Mouse (Mus musculus) MEL (cell line): Measurements from ENCODE around the gene Ager. TPM values are rescaled to one million over a fixed set of nuclear protein-coding genes. Genes with fewer than 3 reads are reported as not detected.

Experiments used
- DNase-seq: peaks from one replicate; pipeline ENCODE4 v3.0.0; 2011; ENCODE audit warnings: low read depth, low spot score
- H3K27ac ChIP-seq: 2 replicates; pipeline ENCODE4 v1.5.1; 2012; ENCODE audit warnings: low read depth, mild to moderate bottlenecking, control low read depth, low read length, moderate library complexity; ENCODE audit not compliant: control insufficient read depth
- H3K27me3 ChIP-seq, 2 experiments: fragments of 150-350 bp in 1 of 2; sonication (generic) in 1 of 2; 2 replicates each; pipeline ENCODE4 v1.6.1; 2012; ENCODE audit warnings: low read length in 2 of 2, mild to moderate bottlenecking in 2 of 2, improper control_type of control experiment in 1 of 2, moderate library complexity in 1 of 2; ENCODE audit not compliant: insufficient read depth in 2 of 2, control insufficient read depth in 1 of 2
- H3K36me3 ChIP-seq, 2 experiments: 2 replicates each; pipeline ENCODE4 v1.6.1; 2012 to 2014; ENCODE audit warnings: low read length in 2 of 2, improper control_type of control experiment in 1 of 2, inconsistent platforms in 1 of 2, mild to moderate bottlenecking in 1 of 2; ENCODE audit not compliant: insufficient read depth in 2 of 2, control insufficient read depth in 1 of 2
- H3K4me1 ChIP-seq, 2 experiments: fragments of 150-350 bp in 1 of 2; sonication (generic) in 1 of 2; 2 replicates each; pipeline ENCODE4 v1.6.1; 2012; ENCODE audit warnings: low read length in 2 of 2, improper control_type of control experiment in 1 of 2, mild to moderate bottlenecking in 1 of 2; ENCODE audit not compliant: insufficient read depth in 2 of 2, control insufficient read depth in 1 of 2
- H3K4me3 ChIP-seq, 2 experiments: fragments of 150-350 bp in 1 of 2; sonication (generic) in 1 of 2; 2 replicates each; pipeline ENCODE4 v1.5.1; 2012; ENCODE audit warnings: low read depth in 2 of 2, low read length in 2 of 2, mild to moderate bottlenecking in 2 of 2, moderate library complexity in 2 of 2, control low read depth in 1 of 2, improper control_type of control experiment in 1 of 2; ENCODE audit not compliant: control insufficient read depth in 1 of 2, insufficient read depth in 1 of 2
- H3K79me2 ChIP-seq: 2 replicates; pipeline ENCODE4 v1.6.1; 2012; ENCODE audit warnings: mild to moderate bottlenecking, low read length, moderate library complexity; ENCODE audit not compliant: control insufficient read depth, poor library complexity, insufficient read depth
- H3K9ac ChIP-seq: 2 replicates; pipeline ENCODE4 v1.6.1; 2012; ENCODE audit warnings: low read depth, mild to moderate bottlenecking, control low read depth, low read length, moderate library complexity; ENCODE audit not compliant: control insufficient read depth, poor library complexity, severe bottlenecking
- H3K9me3 ChIP-seq: fragments of 150-350 bp; sonication (generic); replicated peaks from 2 replicates; pipeline ENCODE4 v1.6.1; 2012; ENCODE audit warnings: mild to moderate bottlenecking, low read length, improper control_type of control experiment, moderate library complexity; ENCODE audit not compliant: insufficient read depth
- BHLHE40 ChIP-seq: IDR thresholded peaks from 2 replicates; pipeline ENCODE4 v1.6.1; 2012; ENCODE audit warnings: low read depth, mild to moderate bottlenecking, inconsistent platforms, low read length, improper control_type of control experiment, borderline replicate concordance
- CHD2 ChIP-seq: IDR thresholded peaks from 2 replicates; pipeline ENCODE4 v1.6.1; 2011; ENCODE audit warnings: low read length, improper control_type of control experiment
- ELF1 ChIP-seq: IDR thresholded peaks from 2 replicates; pipeline ENCODE4 v1.6.1; 2014; ENCODE audit warnings: low read depth, mild to moderate bottlenecking, inconsistent platforms, low read length, improper control_type of control experiment, moderate library complexity
- EP300 ChIP-seq, 2 experiments: IDR thresholded peaks; 2 replicates each; pipeline ENCODE4 v1.6.1; 2011; ENCODE audit warnings: improper control_type of control experiment in 2 of 2, low read length in 2 of 2, low read depth in 1 of 2, mild to moderate bottlenecking in 1 of 2
- GATA1 ChIP-seq: IDR thresholded peaks from 2 replicates; pipeline ENCODE4 v1.6.1; 2011; ENCODE audit warnings: low read depth, low read length, improper control_type of control experiment
- HCFC1 ChIP-seq: IDR thresholded peaks from 2 replicates; pipeline ENCODE4 v1.6.1; 2012; ENCODE audit warnings: low read depth, mild to moderate bottlenecking, inconsistent platforms, low read length, improper control_type of control experiment, moderate library complexity
- JUND ChIP-seq: IDR thresholded peaks from 2 replicates; pipeline ENCODE4 v1.6.1; 2011; ENCODE audit warnings: low read depth, mild to moderate bottlenecking, improper control_type of control experiment, low read length
- KAT2A ChIP-seq: conservative IDR thresholded peaks from 2 replicates; pipeline ENCODE4 v1.6.1; 2012; ENCODE audit warnings: low read depth, low read length, improper control_type of control experiment, inconsistent platforms
- MAFK ChIP-seq: IDR thresholded peaks from 2 replicates; pipeline ENCODE4 v1.6.1; 2011; ENCODE audit warnings: low read depth, mild to moderate bottlenecking, low read length, improper control_type of control experiment, borderline replicate concordance
- MAZ ChIP-seq: IDR thresholded peaks from 2 replicates; pipeline ENCODE4 v1.6.1; 2012; ENCODE audit warnings: low read depth, mild to moderate bottlenecking, inconsistent platforms, low read length, improper control_type of control experiment
- MEF2A ChIP-seq: IDR thresholded peaks from 2 replicates; pipeline ENCODE4 v1.6.1; 2014; ENCODE audit warnings: low read depth, mild to moderate bottlenecking, inconsistent platforms, low read length, improper control_type of control experiment; ENCODE audit not compliant: poor library complexity, insufficient replicate concordance, severe bottlenecking; ENCODE audit errors: extremely low read depth
- MXI1 ChIP-seq: IDR thresholded peaks from 2 replicates; pipeline ENCODE4 v1.6.1; 2011; ENCODE audit warnings: mild to moderate bottlenecking, low read depth, low read length, improper control_type of control experiment
- NRF1 ChIP-seq: IDR thresholded peaks from 2 replicates; pipeline ENCODE4 v1.6.1; 2014; ENCODE audit warnings: low read depth, mild to moderate bottlenecking, inconsistent platforms, low read length, improper control_type of control experiment, moderate library complexity; ENCODE audit not compliant: poor library complexity, insufficient read depth, severe bottlenecking
- POLR2A ChIP-seq, 2 experiments: IDR thresholded peaks; 2 replicates each; pipeline ENCODE4 v1.6.1; 2011 to 2012; ENCODE audit warnings: low read length in 2 of 2, mild to moderate bottlenecking in 2 of 2, control low read depth in 1 of 2, improper control_type of control experiment in 1 of 2, low read depth in 1 of 2, moderate library complexity in 1 of 2; ENCODE audit not compliant: control insufficient read depth in 1 of 2, insufficient read depth in 1 of 2, poor library complexity in 1 of 2
- POLR2AphosphoS5 ChIP-seq: IDR thresholded peaks from 2 replicates; pipeline ENCODE4 v1.6.1; 2012; ENCODE audit warnings: low read depth, borderline replicate concordance, mild to moderate bottlenecking, inconsistent platforms, low read length, moderate library complexity, mixed read lengths
- RCOR1 ChIP-seq: IDR thresholded peaks from 2 replicates; pipeline ENCODE4 v1.6.1; 2012; ENCODE audit warnings: low read depth, mild to moderate bottlenecking, inconsistent platforms, low read length, improper control_type of control experiment
- SIN3A ChIP-seq: IDR thresholded peaks from 2 replicates; pipeline ENCODE4 v1.6.1; 2012; ENCODE audit warnings: low read length, improper control_type of control experiment, inconsistent platforms
- TAL1 ChIP-seq: IDR thresholded peaks from 2 replicates; pipeline ENCODE4 v1.6.1; 2012; ENCODE audit warnings: mild to moderate bottlenecking, inconsistent platforms, low read length, moderate library complexity, mixed read lengths
- TBP ChIP-seq: IDR thresholded peaks from 2 replicates; pipeline ENCODE4 v1.8.0; 2011; ENCODE audit warnings: low read depth, low read length, improper control_type of control experiment
- TCF12 ChIP-seq: IDR thresholded peaks from 2 replicates; pipeline ENCODE4 v1.6.1; 2014; ENCODE audit warnings: low read depth, mild to moderate bottlenecking, inconsistent platforms, low read length, improper control_type of control experiment, moderate library complexity
- UBTF ChIP-seq: IDR thresholded peaks from 2 replicates; pipeline ENCODE4 v1.6.1; 2012; ENCODE audit warnings: low read depth, mild to moderate bottlenecking, inconsistent platforms, low read length, improper control_type of control experiment, moderate library complexity, borderline replicate concordance; ENCODE audit not compliant: insufficient read depth
- USF1 ChIP-seq: IDR thresholded peaks from 2 replicates; pipeline ENCODE4 v1.6.1; 2014; ENCODE audit warnings: low read depth, mild to moderate bottlenecking, inconsistent platforms, low read length, improper control_type of control experiment, moderate library complexity
- USF2 ChIP-seq, 2 experiments: IDR thresholded peaks; 2 replicates each; pipeline ENCODE4 v1.6.1; 2011 to 2012; ENCODE audit warnings: improper control_type of control experiment in 2 of 2, low read length in 2 of 2, borderline replicate concordance in 1 of 2, inconsistent platforms in 1 of 2, low read depth in 1 of 2, mild to moderate bottlenecking in 1 of 2; ENCODE audit not compliant: insufficient read depth in 1 of 2
- ZC3H11A ChIP-seq: IDR thresholded peaks from 2 replicates; pipeline ENCODE4 v1.6.1; 2012; ENCODE audit warnings: low read depth, mild to moderate bottlenecking, inconsistent platforms, low read length, improper control_type of control experiment
- ZKSCAN1 ChIP-seq: IDR thresholded peaks from 2 replicates; pipeline ENCODE4 v1.6.1; 2012; ENCODE audit warnings: low read depth, mild to moderate bottlenecking, inconsistent platforms, low read length, improper control_type of control experiment, moderate library complexity
- ZMIZ1 ChIP-seq: IDR thresholded peaks from 2 replicates; pipeline ENCODE4 v1.6.1; 2012; ENCODE audit warnings: low read depth, mild to moderate bottlenecking, inconsistent platforms, low read length, improper control_type of control experiment, moderate library complexity
- ZNF384 ChIP-seq: IDR thresholded peaks from 2 replicates; pipeline ENCODE4 v1.6.1; 2012; ENCODE audit warnings: low read depth, mild to moderate bottlenecking, inconsistent platforms, low read length, improper control_type of control experiment
- polyA plus RNA-seq, 2 experiments: library from polyadenylated mRNA; stranded (reverse) in 1 of 2; unstranded in 1 of 2; fragments of >175 nt in 1 of 2; fragments of >200 nt in 1 of 2; gene quantifications; 2 replicates each; pipeline versions ENCODE4 v1.2.1 to v1.2.4; 2012; ENCODE audit warnings: low replicate concordance in 2 of 2, low read depth in 1 of 2; ENCODE audit not compliant: insufficient read length in 2 of 2, insufficient read depth in 1 of 2, missing spikeins in 1 of 2
- total RNA-seq: library from RNA; depleted of rRNA; stranded (reverse); fragments of 300-350 nt; gene quantifications from 2 replicates; pipeline ENCODE4 v1.2.3, GENCODE M21; 2012

Ager gene
- total and polyA plus RNA-seq, 3 experiments: 0.27 to 3.7 TPM; not detected in 1

DNA sequence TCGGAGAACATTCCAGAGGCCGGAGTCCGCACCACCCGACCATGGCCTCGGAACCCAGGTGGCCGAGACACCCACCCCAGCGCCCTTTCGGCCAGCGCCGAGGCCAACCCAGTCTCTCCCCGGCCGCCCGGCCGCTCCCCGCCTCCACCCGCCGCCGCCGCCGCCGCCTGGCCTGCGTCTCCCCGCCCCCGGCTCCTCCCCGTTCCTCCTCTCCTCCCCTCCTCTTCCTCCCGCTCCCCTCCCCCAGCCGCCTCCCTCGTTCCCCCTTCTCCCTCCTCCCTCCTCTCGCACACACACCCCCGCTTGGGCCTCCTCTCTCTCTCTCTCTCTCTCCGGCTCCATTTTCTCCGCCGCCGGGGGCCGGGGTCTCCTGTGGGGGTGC, 5.7 kb upstream of the Ager start (continued):
- TF ChIP-seq HCFC1 (peak; percentile 72; the same call in 1 of the 2 replicates), ZKSCAN1 (no peak), MEF2A (no peak), TAL1 (no peak), ELF1 (0 out of 2 replicates have a peak, but pooled peaks have one; percentile 4), ZNF384 (no peak), TCF12 (peak; percentile 49), POLR2AphosphoS5 (no peak), EP300 (IDR thresholded peaks at IDR 0.05; ENCODE audit: low read depth in 1 of 2, low read length in 2 of 2) (peak in 1 of 2 experiments; percentile 29; a peak in 3 of 4 replicates), BHLHE40 (no peak)

GRCm38 (mm10) chr17:34592581-34593549, 4.8 kb upstream of the Ager start:
- peaks cover 11 to 42% of the 10 kb centered on the region in 2 experiments for H3K4me1 ChIP-seq
- H3K9ac ChIP-seq: peak overlapping the region; percentile 99
- H3K4me3 ChIP-seq: peak overlapping the region; percentile 44 to 98
- TF ChIP-seq ZMIZ1 (no peak), RCOR1 (no peak), JUND (no peak), SIN3A (no peak; the same call in 1 of the 2 replicates), MAZ (no peak), CHD2 (no peak), MAFK (no peak), KAT2A (no peak), MXI1 (no peak), TBP (no peak), UBTF (no peak), POLR2AphosphoS5 (no peak), MEF2A (no peak), GATA1 (no peak), USF1 (no peak), NRF1 (no peak), ZC3H11A (no peak), USF2 (IDR thresholded peaks at IDR 0.05; ENCODE audit: borderline replicate concordance in 1 of 2, insufficient read depth in 1 of 2, low read depth in 1 of 2, low read length in 2 of 2) (no peak), TAL1 (no peak), POLR2A (IDR thresholded peaks at IDR 0.05; ENCODE audit: control insufficient read depth in 1 of 2, insufficient read depth in 1 of 2, low read depth in 1 of 2, low read length in 2 of 2, poor library complexity in 1 of 2) (no peak)
- TF ChIP-seq, all 39 proteins: peak for 0
- H3K79me2 ChIP-seq: peaks cover 11% of the 10 kb centered on the region
- H3K27me3 ChIP-seq: no peaks in the 10 kb centered on the region
- H3K9me3 ChIP-seq: no peaks in the 10 kb centered on the region
- H3K27ac ChIP-seq: peak overlapping the region; percentile 11
- H3K36me3 ChIP-seq: peaks cover 0 to 29% of the 10 kb centered on the region in 2 experiments; a peak in 3 of 4 replicates
- DNase-seq: peak; percentile 34
